Mouse (Mus musculus) embryo, embryonic 11.5 days (tissue): Measurements from ENCODE around the gene Olfr1388.
"Not testable (repeated sequence)": the region's sequence is repeated elsewhere in the genome, so short reads cannot be mapped to it uniquely, and the experiment has no call there.

Source experiments
- DNase-seq: peaks from one replicate; pipeline ENCODE4 v3.0.0-alpha.2; 2012; ENCODE audit warnings: low read depth, low spot score

Olfr1388 gene

DNA sequence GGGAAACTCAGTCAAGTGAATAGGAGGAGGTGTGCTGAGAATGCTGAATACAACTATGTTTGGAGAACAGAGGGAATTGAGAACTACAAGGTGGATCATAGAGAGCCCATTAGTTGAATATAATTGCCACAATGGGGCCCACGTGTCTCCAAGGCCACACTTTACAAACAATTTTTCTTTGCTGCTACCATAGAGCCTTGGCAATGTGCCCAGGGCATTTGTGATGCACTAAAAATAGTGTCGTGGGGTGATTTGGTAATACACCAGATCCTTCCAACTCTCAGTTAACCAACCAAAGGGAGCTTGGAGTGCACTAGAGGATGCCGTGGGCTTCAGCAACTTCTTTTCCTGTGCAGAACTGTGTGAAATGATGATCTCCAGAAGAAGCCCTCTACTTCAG is at the start of gene Olfr1388:
TSS of gene Olfr1388 (plus strand) at position 214 of the 400 bp plus-strand sequence.
- no peak for DNase-seq

DNA sequence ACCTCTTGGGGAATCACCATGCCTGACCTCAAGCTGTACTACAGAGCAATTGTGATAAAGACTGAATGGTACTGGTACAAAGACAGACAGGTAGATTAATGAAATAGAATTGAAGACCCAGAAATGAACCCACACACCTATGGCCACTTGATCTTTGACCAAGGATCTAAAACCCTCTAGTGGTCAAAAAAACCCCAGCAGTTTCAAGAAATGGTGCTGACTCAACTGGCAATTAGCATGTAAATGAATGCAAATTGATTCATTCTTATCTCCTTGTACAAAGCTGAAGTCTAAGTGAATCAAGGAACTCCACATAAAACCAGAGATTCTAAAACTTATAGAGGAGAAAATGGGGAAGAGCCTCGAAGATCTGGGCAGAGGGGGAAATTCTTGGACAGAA is 43.7 kb upstream of the Olfr1388 start:
- not testable (repeated sequence) for DNase-seq

DNA sequence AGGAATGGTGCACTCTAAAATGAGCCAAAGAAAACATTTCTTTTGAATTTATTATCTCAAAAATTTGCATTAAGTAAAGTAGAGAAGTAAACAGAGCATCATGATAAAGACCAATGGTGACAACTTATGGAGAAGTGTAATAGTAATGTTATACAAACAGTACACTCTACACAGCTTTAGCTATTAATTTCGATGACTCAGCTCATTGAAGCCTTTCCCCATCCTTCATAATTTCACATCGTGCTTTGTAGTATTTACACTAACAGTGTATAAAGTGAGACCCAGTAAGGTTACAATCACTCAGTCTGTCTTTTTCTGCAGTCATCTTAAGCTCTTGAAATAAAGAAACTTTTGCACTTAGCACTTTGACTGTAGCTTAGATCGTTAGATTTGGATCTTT is 29.6 kb upstream of the Olfr1388 start:
- DNase-seq = no peak

DNA sequence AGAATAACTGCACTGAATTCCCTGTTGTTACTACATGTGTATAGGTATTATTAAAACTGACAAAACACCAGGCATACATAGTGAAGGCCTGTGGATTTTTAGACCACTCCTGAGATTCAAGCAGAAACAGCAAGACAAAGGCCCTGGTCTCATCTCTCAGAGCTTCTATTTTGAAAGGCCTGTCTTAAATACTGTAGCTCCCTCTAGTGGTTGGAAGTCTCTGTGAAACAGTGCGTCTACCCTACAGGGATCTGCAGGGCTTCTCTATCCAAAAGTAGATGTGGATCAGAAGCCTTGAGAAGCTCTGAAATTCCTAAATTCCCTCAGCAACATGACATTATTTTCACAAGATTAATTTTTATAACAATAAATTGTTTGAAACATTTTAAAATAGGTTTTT is 25.9 kb upstream of the Olfr1388 start:
- peak; percentile 8 for DNase-seq

DNA sequence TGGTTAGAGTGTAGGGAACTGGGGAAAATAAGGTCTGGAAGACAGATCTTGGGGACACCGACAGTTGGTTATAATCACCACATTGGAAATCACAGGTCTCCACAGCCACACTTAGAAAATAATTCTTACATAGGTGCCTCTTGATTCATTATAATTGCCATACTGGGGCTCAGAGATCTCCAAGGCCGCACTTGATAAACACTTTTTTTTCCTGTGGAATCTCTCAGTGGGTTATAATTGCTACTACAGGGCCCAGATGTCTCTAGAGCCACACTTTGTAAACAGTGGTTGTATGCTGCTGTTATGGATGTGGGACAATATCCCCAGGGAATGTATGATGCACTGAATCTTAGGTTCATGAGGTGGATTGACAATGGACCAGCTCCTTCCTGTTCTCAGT is 13.7 kb upstream of the Olfr1388 start, which contains the start of gene Olfr1389:
TSS of gene Olfr1389 (plus strand) at position 301 of the 400 bp plus-strand sequence.
- DNase-seq = no peak

DNA sequence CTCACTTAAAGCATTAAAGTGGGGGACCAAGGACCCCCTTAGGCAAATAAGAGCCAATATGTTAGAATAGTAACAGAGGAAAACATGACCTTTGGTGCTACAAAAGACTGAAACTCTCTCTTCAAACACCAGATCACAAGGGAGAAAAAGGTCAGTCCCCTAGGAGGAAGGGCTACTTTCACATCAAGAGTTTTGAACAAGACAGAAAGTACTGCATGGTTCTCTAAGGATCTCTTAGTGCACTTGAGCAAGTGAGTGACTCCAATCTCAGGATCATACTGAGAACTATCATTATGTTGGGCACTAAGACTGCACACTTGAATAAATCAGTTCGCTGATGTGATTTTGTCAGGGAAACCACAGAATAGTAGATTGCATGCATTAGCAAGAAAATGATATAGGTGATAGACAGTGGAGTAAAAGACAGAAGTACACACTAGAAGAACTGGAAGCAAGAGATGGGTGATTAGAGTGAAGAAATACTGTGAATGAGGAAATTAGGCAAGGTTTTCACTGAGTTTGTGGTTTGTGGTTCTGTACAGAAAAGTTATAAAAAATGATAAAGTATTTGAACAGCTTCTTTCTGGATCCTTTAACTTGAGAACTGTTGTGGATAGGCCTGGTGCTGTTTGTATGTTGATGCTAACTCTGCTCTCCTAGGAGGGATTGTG is 11.0 kb upstream of the Olfr1388 start:
- DNase-seq = no peak

DNA sequence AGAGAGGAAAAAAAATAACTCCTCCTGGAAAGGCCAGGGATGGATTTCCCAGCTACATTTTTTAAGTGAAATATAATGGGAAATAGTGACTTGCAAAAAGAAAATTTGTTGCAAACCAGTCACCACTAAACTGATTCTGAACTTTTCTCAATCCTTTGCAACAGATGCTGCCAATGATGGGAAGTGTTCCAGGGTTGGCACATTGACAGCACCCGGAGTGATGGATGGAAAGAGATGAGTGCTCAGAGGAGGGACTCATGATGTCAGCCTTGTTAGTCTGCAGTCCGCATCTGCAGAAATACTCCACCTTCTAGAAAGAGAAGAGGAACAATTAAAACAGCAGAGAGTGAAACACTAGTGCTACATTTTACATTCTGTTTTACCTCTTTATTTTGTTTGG is 6.8 kb upstream of the Olfr1388 start:
- DNase-seq = no peak

DNA sequence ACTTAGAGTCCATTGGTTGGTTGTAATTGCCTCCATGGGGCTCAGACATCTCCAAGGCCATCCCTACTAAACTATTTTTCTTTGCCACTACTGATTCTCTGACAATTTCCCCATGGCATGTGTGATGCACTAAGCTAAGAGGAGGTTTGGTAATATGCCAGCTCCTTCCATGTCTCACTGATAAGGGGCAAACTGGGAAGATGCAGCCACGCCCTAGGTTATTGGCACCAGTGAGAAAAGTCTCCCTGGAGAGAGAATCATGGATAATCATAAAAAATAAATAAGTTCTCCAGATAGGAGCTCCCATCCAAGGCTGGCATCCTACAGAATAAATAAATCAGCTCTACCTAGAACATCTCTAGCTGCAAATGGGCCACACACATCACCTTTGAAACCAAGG is 18.6 kb downstream of the Olfr1388 start, which contains the start of gene Olfr1387:
TSS of gene Olfr1387 (plus strand) at position 301 of the 400 bp plus-strand sequence.
- DNase-seq = no peak

DNA sequence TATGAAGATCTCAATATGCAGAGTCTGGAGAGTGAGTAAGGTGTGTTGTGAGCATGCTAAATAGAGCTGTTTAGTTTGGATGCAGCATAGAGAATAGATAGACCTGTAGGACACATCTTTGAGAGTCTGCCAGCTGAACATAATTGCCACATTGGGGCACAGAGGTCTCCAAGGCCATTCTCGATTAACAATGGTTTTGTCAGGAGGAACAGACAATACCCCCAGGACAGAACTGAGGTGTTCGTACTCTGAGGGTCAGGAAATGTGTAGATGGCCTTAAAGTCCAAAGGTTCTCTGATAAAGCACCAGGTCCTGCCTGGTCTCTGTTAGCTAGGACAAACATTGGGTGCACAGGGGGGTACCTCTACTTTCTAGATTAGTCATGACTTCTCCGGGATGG is 28.3 kb downstream of the Olfr1388 start, which contains the start of gene Olfr1386:
TSS of gene Olfr1386 (plus strand) at position 301 of the 400 bp plus-strand sequence.
- DNase-seq = not testable (repeated sequence)

DNA sequence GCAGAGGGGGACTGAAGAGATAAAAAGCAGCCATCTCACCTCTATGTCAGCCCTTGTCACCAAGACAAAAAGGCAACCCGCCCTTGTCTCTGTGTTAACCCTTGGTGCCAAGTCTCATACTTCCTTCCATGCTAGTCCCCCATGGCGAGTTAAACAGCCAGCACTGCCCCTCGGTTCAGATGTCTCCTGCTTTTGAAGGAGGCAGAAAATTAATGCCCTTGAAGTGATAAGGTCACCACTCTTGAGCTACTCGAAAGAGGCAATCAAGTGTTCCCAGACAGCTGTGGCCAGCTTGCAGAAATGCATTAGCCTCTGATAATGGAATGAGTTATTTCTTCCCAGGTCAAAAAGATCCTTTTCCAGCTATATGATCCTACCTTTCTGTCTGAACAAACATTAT is 49.5 kb downstream of the Olfr1388 start:
- no peak for DNase-seq

DNA sequence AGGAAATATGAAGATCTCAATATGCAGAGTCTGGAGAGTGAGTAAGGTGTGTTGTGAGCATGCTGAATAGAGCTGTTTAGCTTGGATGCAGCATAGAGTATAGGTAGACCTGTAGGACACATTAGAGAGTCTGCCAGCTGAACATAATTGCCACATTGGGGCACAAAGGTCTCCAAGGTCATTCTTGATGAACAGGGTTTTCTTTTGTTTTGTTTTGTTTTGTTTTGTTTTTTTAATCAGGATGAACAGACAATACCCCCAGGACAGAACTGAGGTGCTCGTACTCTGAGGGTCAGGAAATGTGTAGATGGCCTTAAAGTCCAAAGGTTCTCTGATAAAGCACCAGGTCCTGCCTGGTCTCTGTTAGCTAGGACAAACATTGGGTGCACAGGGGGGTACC is 52.3 kb downstream of the Olfr1388 start, which contains the start of gene Olfr1385:
TSS of gene Olfr1385 (plus strand) at position 301 of the 400 bp plus-strand sequence.
- not testable (repeated sequence) for DNase-seq
